In genomic region chr1:118776594-118777441, GRCm38 (mm10) we compare ENCODE assay signal across 9 mouse cellular contexts.
DNase-seq lines count a peak whose midpoint lies in the region; ATAC-seq and TF ChIP-seq lines count a peak whose summit lies in the region.
"Had no signal": no experiment of that assay in that cellular context is flagged by ENCODE, and none has a peak within 500 bp of the region (broad histone marks: within the 10 kb centered on the region; RNA-seq: fewer than 3 reads in every experiment).

No protein-coding gene starts in this region.

- H3K4me2 ChIP-seq in hindbrain, postnatal 0 days (ENCODE audit: low read depth, low read length) = no peak overlapping the region
- no peak overlapping the region; the same call in 1 of the 2 replicates for H3K4me2 ChIP-seq in neural tube, embryonic 15.5 days

- DNase-seq in left cerebral cortex, postnatal 4 days = peak; percentile 84
- no peak for DNase-seq in left cerebral cortex, postnatal 36 days (ENCODE audit: low spot score in 2 of 2)
- DNase-seq in embryo, embryonic 9.5 days (ENCODE audit: extremely low spot score) = peak; percentile 69
- peak; percentile 62 for DNase-seq in hindbrain, postnatal 0 days (ENCODE audit: low spot score)
- DNase-seq in right cerebral cortex, postnatal 14 days = no peak
- DNase-seq in heart, adult 2 months = no peak
- DNase-seq in left cerebral cortex, adult 11 months (ENCODE audit: low spot score) = no peak

- 25% methylated on average over 10 of the region's 10 CpGs for WGBS in hindbrain, postnatal 0 days
- 22% methylated on average over 10 of the region's 10 CpGs for WGBS in neural tube, embryonic 15.5 days
- WGBS in heart, adult 2 months = 45% methylated on average over 10 of the region's 10 CpGs

- no peak overlapping the region for H3K4me3 ChIP-seq in hindbrain, postnatal 0 days (ENCODE audit: low read length)
- no peak overlapping the region for H3K4me3 ChIP-seq in neural tube, embryonic 15.5 days (replicated peaks)
- no peak overlapping the region for H3K4me3 ChIP-seq in heart, adult 2 months
- H3K4me3 ChIP-seq: myocyte had no signal

- intact Hi-C loops in left cerebral cortex, postnatal 4 days (cut with DNase I) = no loop called here
- intact Hi-C loops in left cerebral cortex, postnatal 36 days (cut with DNase I) = no loop called here
- intact Hi-C loops in heart, adult 2 months (cut with DNase I) = no loop called here

- H3K4me1 ChIP-seq in hindbrain, postnatal 0 days (ENCODE audit: insufficient read depth, low read length) = peaks cover 6% of the 10 kb centered on the region; the same call in 1 of the 2 replicates
- H3K4me1 ChIP-seq in neural tube, embryonic 15.5 days = peaks cover 12% of the 10 kb centered on the region
- no peaks in the 10 kb centered on the region for H3K4me1 ChIP-seq in heart, adult 2 months (ENCODE audit: control insufficient read depth, insufficient read depth, low read length)

- peak overlapping the region; percentile 32; the same call in 1 of the 2 replicates for H3K27ac ChIP-seq in hindbrain, postnatal 0 days
- H3K27ac ChIP-seq in neural tube, embryonic 15.5 days (replicated peaks) = no peak overlapping the region; the same call in 1 of the 2 replicates
- no peak overlapping the region for H3K27ac ChIP-seq in heart, adult 2 months

- H3K9ac ChIP-seq in hindbrain, postnatal 0 days (replicated peaks; ENCODE audit: low read length) = 0 out of 2 replicates have a peak overlapping the region, but pooled peaks have one; percentile 21
- H3K9ac ChIP-seq in neural tube, embryonic 15.5 days (replicated peaks) = no peak overlapping the region
- H3K9ac ChIP-seq in heart, adult 2 months (ENCODE audit: low read depth, low read length) = no peak overlapping the region

- H3K9me3 ChIP-seq in hindbrain, postnatal 0 days (ENCODE audit: low read length) = no peaks in the 10 kb centered on the region
- H3K9me3 ChIP-seq in neural tube, embryonic 15.5 days (replicated peaks) = no peaks in the 10 kb centered on the region

- H3K36me3 ChIP-seq in hindbrain, postnatal 0 days (ENCODE audit: insufficient read depth, low read length) = no peaks in the 10 kb centered on the region
- H3K36me3 ChIP-seq in neural tube, embryonic 15.5 days = no peaks in the 10 kb centered on the region
- H3K36me3 ChIP-seq in heart, adult 2 months (ENCODE audit: control insufficient read depth, insufficient read depth, low read length) = no peaks in the 10 kb centered on the region

- TF ChIP-seq POLR2A in heart, adult 2 months (IDR thresholded peaks at IDR 0.05; ENCODE audit: insufficient read depth, low read depth, low read length) = no peak

- no peak for TF ChIP-seq CTCF in hindbrain, postnatal 0 days (IDR thresholded peaks at IDR 0.05; ENCODE audit: low read depth)
- TF ChIP-seq CTCF in heart, adult 2 months (IDR thresholded peaks at IDR 0.05) = no peak

- TF ChIP-seq EP300 in heart, adult 2 months (IDR thresholded peaks at IDR 0.05; ENCODE audit: insufficient read depth, low read depth, low read length) = no peak

- peak; percentile 68 for ATAC-seq in hindbrain, postnatal 0 days
- ATAC-seq in neural tube, embryonic 15.5 days (ENCODE audit: low FRiP score) = peak; percentile 78

- no peaks in the 10 kb centered on the region for H3K79me2 ChIP-seq in heart, adult 2 months (replicated peaks; ENCODE audit: control insufficient read depth, insufficient read depth, low read length)

- no peaks in the 10 kb centered on the region for H3K27me3 ChIP-seq in hindbrain, postnatal 0 days (ENCODE audit: insufficient read depth, low read length)
- peaks cover 5% of the 10 kb centered on the region; the same call in 1 of the 2 replicates for H3K27me3 ChIP-seq in neural tube, embryonic 15.5 days (replicated peaks)
- no peaks in the 10 kb centered on the region for H3K27me3 ChIP-seq in heart, adult 2 months (ENCODE audit: control insufficient read depth, insufficient read depth, low read length)

Comparison
In these comparisons a context has a peak if more than half of its experiments do, and no peak if none do; other contexts are left out.
1. DNase-seq: peak in left cerebral cortex, postnatal 4 days (single experiment), embryo, embryonic 9.5 days (single experiment) and hindbrain, postnatal 0 days (single experiment); none in left cerebral cortex, postnatal 36 days (0 of 2), right cerebral cortex, postnatal 14 days (single experiment), heart, adult 2 months (0 of 2) and left cerebral cortex, adult 11 months (single experiment).